Mouse (Mus musculus) hindbrain, embryonic 16.5 days (tissue): ENCODE measurements at regions not wholly inside any gene's neighbourhood (a gene's known extent, or its start where the extent isn't known, plus 50 kb on each side); places are given as distances from the start of the nearest gene placed in this dataset.
A peak's percentile ranks its signal among the peaks of the same experiment; 100 is the strongest.

Experiments used
- ATAC-seq: fragments of 200-750 bp; cut with Nextera tagmentation; 2 replicates; pipeline ENCODE4 v1.8.0; 2017; ENCODE audit warnings: moderate TSS enrichment, moderate library complexity
- H3K27ac ChIP-seq: fragments of 300-500 bp; sonication (generic); 2 replicates; pipeline ENCODE4 v1.5.1; 2014; ENCODE audit warnings: low read depth, mild to moderate bottlenecking, control low read depth, low read length, moderate library complexity
- H3K27me3 ChIP-seq: fragments of 300-500 bp; sonication (generic); replicated peaks from 2 replicates; pipeline ENCODE4 v1.6.1; 2014; ENCODE audit warnings: low read length; ENCODE audit not compliant: control insufficient read depth, insufficient read depth
- H3K36me3 ChIP-seq: fragments of 300-500 bp; sonication (generic); 2 replicates; pipeline ENCODE4 v1.6.1; 2014; ENCODE audit warnings: mild to moderate bottlenecking, low read length, moderate library complexity, mixed read lengths; ENCODE audit not compliant: control insufficient read depth, insufficient read depth
- H3K4me1 ChIP-seq: fragments of 300-500 bp; sonication (generic); 2 replicates; pipeline ENCODE4 v1.6.1; 2014; ENCODE audit warnings: low read depth, low read length; ENCODE audit not compliant: control insufficient read depth, insufficient read depth
- H3K4me2 ChIP-seq: fragments of 300-500 bp; sonication (generic); 2 replicates; pipeline ENCODE4 v1.6.1; 2014; ENCODE audit warnings: mild to moderate bottlenecking, low read length, control low read depth, moderate library complexity
- H3K4me3 ChIP-seq: fragments of 300-500 bp; sonication (generic); 2 replicates; pipeline ENCODE4 v1.5.1; 2014; ENCODE audit warnings: mild to moderate bottlenecking, low read length, control low read depth, moderate library complexity
- H3K9ac ChIP-seq: fragments of 300-500 bp; sonication (generic); 2 replicates; pipeline ENCODE4 v1.6.1; 2014; ENCODE audit warnings: low read depth, mild to moderate bottlenecking, control low read depth, low read length, moderate library complexity
- H3K9me3 ChIP-seq: fragments of 300-500 bp; sonication (generic); 2 replicates; pipeline ENCODE4 v1.6.1; 2014; ENCODE audit warnings: mild to moderate bottlenecking, low read length, moderate library complexity; ENCODE audit not compliant: control insufficient read depth
- WGBS: fragments of 180-500 bp; shearing (Covaris S2); extraction: QIAGEN DNeasy Blood & Tissue Kit; methylation state at CpG from one replicate; pipeline ENCODE4 v1.1.7; 2014; 5-methylcytosine and 5-hydroxymethylcytosine counted together

GRCm38 (mm10) chr16:93083142-93083541 lies 257.2 kb upstream of the Runx1 start:
- H3K36me3 ChIP-seq, result no peaks in the 10 kb centered on the region
- ATAC-seq, result no peak
- H3K27ac ChIP-seq, result no peak overlapping the region
- no peak overlapping the region for H3K9ac ChIP-seq
- 78% methylated on average over 1 of the region's 1 CpGs for WGBS
- no peak overlapping the region for H3K4me2 ChIP-seq
- no peaks in the 10 kb centered on the region for H3K27me3 ChIP-seq
- peaks cover 8% of the 10 kb centered on the region; the same call in 1 of the 2 replicates for H3K4me1 ChIP-seq
- H3K4me3 ChIP-seq, result no peak overlapping the region
- peaks cover 1% of the 10 kb centered on the region for H3K9me3 ChIP-seq

GRCm38 (mm10) chr16:93081533-93081932 lies 255.6 kb upstream of the Runx1 start:
- WGBS, result 75% methylated on average over 2 of the region's 2 CpGs
- H3K36me3 ChIP-seq, result no peaks in the 10 kb centered on the region
- H3K4me1 ChIP-seq, result peaks cover 8% of the 10 kb centered on the region; the same call in 1 of the 2 replicates
- no peak overlapping the region for H3K4me2 ChIP-seq
- no peaks in the 10 kb centered on the region for H3K27me3 ChIP-seq
- no peak overlapping the region for H3K9ac ChIP-seq
- H3K9me3 ChIP-seq, result peaks cover 3% of the 10 kb centered on the region
- H3K27ac ChIP-seq, result no peak overlapping the region
- H3K4me3 ChIP-seq, result no peak overlapping the region
- ATAC-seq, result no peak

- Histone ChIP-seq H3K9ac (no peak overlapping the region), H3K36me3 (no peaks in the 10 kb centered on the region), H3K9me3 (peaks cover 3% of the 10 kb centered on the region), H3K4me3 (peak overlapping the region; percentile 14; the same call in 1 of the 2 replicates), H3K27ac (no peak overlapping the region), H3K4me2 (peak overlapping the region; percentile 44), H3K4me1 (peaks cover 8% of the 10 kb centered on the region; the same call in 1 of the 2 replicates), H3K27me3 (no peaks in the 10 kb centered on the region)
- 41% methylated on average over 17 of the region's 17 CpGs for WGBS
- no peak for ATAC-seq
Measured at GRCm38 (mm10) chr16:93079660-93080390, 253.9 kb upstream of the Runx1 start.

- H3K9ac ChIP-seq, result no peak overlapping the region
- no peaks in the 10 kb centered on the region for H3K36me3 ChIP-seq
- WGBS, result 77% methylated on average over 3 of the region's 3 CpGs
- no peak for ATAC-seq
- peak overlapping the region; percentile 44 for H3K4me2 ChIP-seq
- peaks cover 3% of the 10 kb centered on the region for H3K9me3 ChIP-seq
- H3K4me1 ChIP-seq, result peaks cover 8% of the 10 kb centered on the region; the same call in 1 of the 2 replicates
- no peak overlapping the region for H3K4me3 ChIP-seq
- H3K27me3 ChIP-seq, result no peaks in the 10 kb centered on the region
- H3K27ac ChIP-seq, result no peak overlapping the region
Measured at GRCm38 (mm10) chr16:93078909-93079308, 253.0 kb upstream of the Runx1 start.

- ATAC-seq, result no peak
- Histone ChIP-seq H3K4me3 (no peak overlapping the region), H3K4me2 (no peak overlapping the region), H3K9ac (no peak overlapping the region), H3K27ac (no peak overlapping the region), H3K9me3 (peaks cover 3% of the 10 kb centered on the region), H3K36me3 (no peaks in the 10 kb centered on the region), H3K4me1 (peaks cover 8% of the 10 kb centered on the region; the same call in 1 of the 2 replicates), H3K27me3 (no peaks in the 10 kb centered on the region)
- WGBS, result 80% methylated on average over 11 of the region's 11 CpGs
Measured at GRCm38 (mm10) chr16:93075488-93075887, 249.5 kb upstream of the Runx1 start.

- WGBS, result 68% methylated on average over 6 of the region's 6 CpGs
- no peaks in the 10 kb centered on the region for H3K9me3 ChIP-seq
- no peak overlapping the region for H3K9ac ChIP-seq
- H3K4me2 ChIP-seq, result no peak overlapping the region
- H3K4me3 ChIP-seq, result no peak overlapping the region
- H3K4me1 ChIP-seq, result no peaks in the 10 kb centered on the region
- no peaks in the 10 kb centered on the region for H3K36me3 ChIP-seq
- H3K27me3 ChIP-seq, result no peaks in the 10 kb centered on the region
- no peak for ATAC-seq
- no peak overlapping the region for H3K27ac ChIP-seq
Measured at GRCm38 (mm10) chr16:93072156-93072555, 246.2 kb upstream of the Runx1 start.

GRCm38 (mm10) chr16:93071726-93072125 lies 245.8 kb upstream of the Runx1 start:
- 67% methylated on average over 6 of the region's 6 CpGs for WGBS
- H3K4me1 ChIP-seq, result no peaks in the 10 kb centered on the region
- ATAC-seq, result no peak

GRCm38 (mm10) chr16:93066821-93067220 lies 240.9 kb upstream of the Runx1 start:
- Histone ChIP-seq H3K9me3 (no peaks in the 10 kb centered on the region), H3K4me1 (no peaks in the 10 kb centered on the region), H3K27ac (no peak overlapping the region), H3K4me3 (no peak overlapping the region), H3K9ac (no peak overlapping the region), H3K4me2 (no peak overlapping the region), H3K36me3 (no peaks in the 10 kb centered on the region), H3K27me3 (no peaks in the 10 kb centered on the region)
- 85% methylated on average over 2 of the region's 2 CpGs for WGBS
- ATAC-seq, result no peak

More at GRCm38 (mm10) chr16:93071726-93072125, 245.8 kb upstream of the Runx1 start:
- no peaks in the 10 kb centered on the region for H3K27me3 ChIP-seq
- no peak overlapping the region for H3K27ac ChIP-seq
- H3K36me3 ChIP-seq, result no peaks in the 10 kb centered on the region
- H3K9me3 ChIP-seq, result no peaks in the 10 kb centered on the region
- no peak overlapping the region for H3K4me3 ChIP-seq
- no peak overlapping the region for H3K9ac ChIP-seq
- H3K4me2 ChIP-seq, result no peak overlapping the region

GRCm38 (mm10) chr16:93061475-93062179 lies 235.7 kb upstream of the Runx1 start:
- no peaks in the 10 kb centered on the region for H3K36me3 ChIP-seq
- no peaks in the 10 kb centered on the region for H3K27me3 ChIP-seq
- no peak for ATAC-seq
- H3K9ac ChIP-seq, result no peak overlapping the region
- no peak overlapping the region for H3K4me2 ChIP-seq
- 85% methylated on average over 4 of the region's 4 CpGs for WGBS
- no peaks in the 10 kb centered on the region for H3K9me3 ChIP-seq
- no peak overlapping the region for H3K4me3 ChIP-seq
- no peaks in the 10 kb centered on the region for H3K4me1 ChIP-seq
- no peak overlapping the region for H3K27ac ChIP-seq
